Mouse (Mus musculus) bone marrow, adult 2 months (tissue): ENCODE measurements at regions not wholly inside any gene's neighbourhood (a gene's known extent, or its start where the extent isn't known, plus 50 kb on each side); places are given as distances from the start of the nearest gene placed in this dataset.

Experiments used
- H3K27ac ChIP-seq: fragments of 200-500 bp; 2 replicates; pipeline ENCODE4 v1.5.1; 2012; ENCODE audit warnings: low read depth, mild to moderate bottlenecking, control low read depth, inconsistent platforms, low read length; ENCODE audit not compliant: control insufficient read depth, poor library complexity, insufficient read depth
- H3K4me1 ChIP-seq: fragments of 200-500 bp; 2 replicates; pipeline ENCODE4 v1.6.1; 2011; ENCODE audit warnings: low read length; ENCODE audit not compliant: control insufficient read depth, insufficient read depth
- H3K4me3 ChIP-seq: fragments of 200-500 bp; replicated peaks from 2 replicates; pipeline ENCODE3; 2011; ENCODE audit warnings: mild to moderate bottlenecking, low read depth, low read length, control low read depth; ENCODE audit not compliant: control insufficient read depth
- CTCF ChIP-seq: fragments of 200-500 bp; IDR thresholded peaks from 2 replicates; pipeline ENCODE4 v1.5.1; 2011; ENCODE audit warnings: low read length, control low read depth; ENCODE audit not compliant: control insufficient read depth, insufficient read depth
- POLR2A ChIP-seq: fragments of 200-500 bp; IDR thresholded peaks from 2 replicates; pipeline ENCODE4 v1.6.1; 2011; ENCODE audit warnings: low read depth, mild to moderate bottlenecking, control low read depth, low read length, borderline replicate concordance; ENCODE audit not compliant: control insufficient read depth
- WGBS: fragments of 180-500 bp; shearing (Covaris S2); methylation state at CpG from one replicate; pipeline ENCODE4 v1.1.7; 2018; 5-methylcytosine and 5-hydroxymethylcytosine counted together

DNA sequence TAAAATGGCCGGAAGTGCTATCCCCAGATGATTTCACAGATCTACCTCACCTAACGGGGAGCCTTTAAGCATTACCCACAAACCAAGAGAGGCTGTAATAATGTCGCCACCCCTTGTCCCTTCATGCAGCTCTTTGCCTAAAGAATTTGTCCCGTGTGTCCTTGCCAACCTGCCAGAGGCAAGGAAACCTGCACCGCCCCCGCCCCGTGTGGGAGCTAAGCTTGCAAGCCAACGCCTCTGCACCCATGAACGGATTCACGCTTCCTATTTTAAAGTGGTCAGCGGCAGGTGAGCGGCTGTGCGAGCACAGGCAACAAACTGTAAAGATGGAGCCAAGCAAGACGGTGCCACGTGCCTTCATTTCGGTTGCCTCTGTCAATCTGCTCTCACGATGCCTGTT is 63.1 kb downstream of the Gm11011 start:
- H3K4me3 ChIP-seq, result no peak overlapping the region
- TF ChIP-seq POLR2A, result no peak
- TF ChIP-seq CTCF, result no peak
- 80% methylated on average over 17 of the region's 17 CpGs for WGBS
- H3K27ac ChIP-seq, result no peak overlapping the region
- H3K4me1 ChIP-seq, result no peaks in the 10 kb centered on the region; the same call in 1 of the 2 replicates

DNA sequence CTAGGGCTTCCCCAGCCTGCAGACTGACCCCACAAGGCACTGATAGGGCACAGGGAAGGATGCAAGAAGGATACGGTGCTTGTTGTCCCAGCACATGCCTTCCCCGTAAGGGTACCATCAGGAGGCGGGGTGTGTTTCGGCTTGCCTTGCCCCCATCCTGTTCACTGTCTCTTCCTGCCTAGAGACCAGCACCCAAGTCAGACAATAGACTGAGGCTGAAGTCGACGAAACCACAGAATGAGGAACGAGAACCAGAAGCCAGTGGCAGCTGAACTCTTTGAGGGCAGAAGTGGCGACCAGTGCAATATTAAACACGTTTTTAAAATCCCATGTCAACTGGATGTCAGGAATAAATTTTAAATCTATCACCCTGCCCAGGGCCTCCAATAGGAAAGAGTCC is 67.6 kb downstream of the Gm11011 start:
- TF ChIP-seq CTCF (no peak), POLR2A (no peak)
- no peaks in the 10 kb centered on the region; the same call in 1 of the 2 replicates for H3K4me1 ChIP-seq
- 4% methylated on average over 9 of the region's 9 CpGs for WGBS
- no peak overlapping the region for H3K4me3 ChIP-seq
- no peak overlapping the region for H3K27ac ChIP-seq

DNA sequence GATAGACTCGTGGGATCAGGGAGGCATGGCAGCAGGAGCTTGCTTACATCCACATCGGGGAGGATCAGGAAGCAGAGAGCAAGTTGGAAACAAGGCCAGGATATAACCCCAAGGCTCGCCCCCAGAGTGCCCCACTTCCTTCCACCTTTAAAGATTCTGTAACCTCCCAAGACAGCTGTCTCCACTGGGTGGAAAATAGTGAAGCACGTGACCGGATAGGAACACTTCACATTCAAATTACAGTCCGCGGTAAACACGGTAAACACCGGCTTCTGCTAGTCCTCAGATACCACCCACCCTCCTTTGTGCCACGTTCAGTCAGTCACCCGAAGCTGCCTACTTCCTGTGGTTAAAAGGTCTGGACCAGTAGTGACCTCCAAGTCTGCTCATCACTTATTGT is 72.2 kb downstream of the Gm11011 start:
- 7% methylated on average over 11 of the region's 11 CpGs for WGBS
- peak overlapping the region; percentile 70 for H3K27ac ChIP-seq
- no peak overlapping the region for H3K4me3 ChIP-seq
- TF ChIP-seq CTCF (no peak), POLR2A (no peak)
- no peaks in the 10 kb centered on the region; the same call in 1 of the 2 replicates for H3K4me1 ChIP-seq

GRCm38 (mm10) chr2:169510741-169511140 is 76.8 kb downstream of the Gm11011 start:
- H3K4me3 ChIP-seq, result no peak overlapping the region
- no peak for TF ChIP-seq POLR2A
- TF ChIP-seq CTCF, result no peak
- no peaks in the 10 kb centered on the region for H3K4me1 ChIP-seq
- 88% methylated on average over 2 of the region's 2 CpGs for WGBS
- H3K27ac ChIP-seq, result no peak overlapping the region

DNA sequence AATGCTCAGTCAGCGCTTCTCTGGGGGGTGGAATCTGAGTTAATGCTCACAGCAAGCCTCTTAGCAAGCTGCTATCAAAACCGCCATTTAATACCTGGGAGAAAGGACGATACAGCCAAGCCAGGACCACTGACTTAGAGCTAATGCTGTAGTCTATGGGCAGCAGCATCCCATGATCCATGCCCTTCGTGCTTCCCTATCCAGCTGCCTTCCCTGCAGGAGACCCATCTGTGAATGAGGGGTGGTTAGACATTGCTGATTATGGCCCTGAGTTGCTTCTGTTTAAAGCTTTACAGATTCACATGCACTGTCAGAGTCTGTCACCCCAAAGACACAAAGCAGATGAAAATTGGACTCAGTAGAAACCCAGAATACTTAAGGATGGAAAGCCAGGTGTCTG is 78.1 kb downstream of the Gm11011 start:
- Histone ChIP-seq H3K4me1 (no peaks in the 10 kb centered on the region), H3K27ac (no peak overlapping the region), H3K4me3 (no peak overlapping the region)
- 76% methylated on average over 4 of the region's 4 CpGs for whole genome bisulfite sequencing
- no peak for TF ChIP-seq CTCF
- no peak for TF ChIP-seq POLR2A

- 82% methylated on average over 11 of the region's 11 CpGs for WGBS
- no peak overlapping the region for H3K4me3 ChIP-seq
- no peaks in the 10 kb centered on the region for H3K4me1 ChIP-seq
- H3K27ac ChIP-seq, result no peak overlapping the region
- TF ChIP-seq CTCF (no peak), POLR2A (no peak)
These were observed 83.0 kb downstream of the Gm11011 start for GRCm38 (mm10) chr2:169504416-169505057.

DNA sequence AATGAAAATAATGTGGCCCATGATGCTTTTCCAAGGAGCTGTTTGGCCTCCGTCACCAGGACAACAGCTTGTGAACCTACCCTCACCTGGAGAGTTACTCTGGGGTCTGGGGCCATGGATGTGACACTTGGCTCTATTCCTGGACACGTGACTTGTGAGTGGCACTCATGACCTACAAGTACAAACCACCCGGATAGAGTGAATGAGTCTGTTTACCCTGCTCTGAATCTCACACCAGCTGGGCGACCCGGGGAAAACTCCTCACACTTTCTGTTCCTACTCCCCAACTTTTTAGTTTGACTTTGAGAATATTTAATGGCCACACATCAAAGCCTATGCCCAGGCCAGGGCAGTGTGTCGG is 84.0 kb downstream of the Gm11011 start:
- H3K4me1 ChIP-seq, result no peaks in the 10 kb centered on the region
- H3K27ac ChIP-seq, result no peak overlapping the region
- no peak overlapping the region for H3K4me3 ChIP-seq
- WGBS, result 84% methylated on average over 6 of the region's 6 CpGs
- TF ChIP-seq CTCF, result no peak
- TF ChIP-seq POLR2A, result no peak

- no peak for TF ChIP-seq POLR2A
- TF ChIP-seq CTCF, result no peak
- Histone ChIP-seq H3K27ac (no peak overlapping the region), H3K4me1 (no peaks in the 10 kb centered on the region), H3K4me3 (no peak overlapping the region)
- 80% methylated on average over 19 of the region's 19 CpGs for WGBS
These were observed 84.6 kb downstream of the Gm11011 start for GRCm38 (mm10) chr2:169502717-169503597.
